Mouse (Mus musculus) splenic B cell, adult 2 months (primary cell): ENCODE measurements around the gene Ugt2b5.
"Not testable (repeated sequence)": the region's sequence is repeated elsewhere in the genome, so short reads cannot be mapped to it uniquely, and the experiment has no call there.

Experiments
- DNase-seq: peaks from one replicate; pipeline ENCODE4 v3.0.0-alpha.2; 2011; ENCODE audit warnings: low read depth, low spot score
- H3K27me3 ChIP-seq: 2 replicates; pipeline ENCODE4 v1.6.1; 2012; ENCODE audit warnings: mild to moderate bottlenecking, low read length, moderate library complexity, mixed read lengths; ENCODE audit not compliant: control insufficient read depth, poor library complexity, insufficient read depth, severe bottlenecking
- H3K36me3 ChIP-seq: 2 replicates; pipeline ENCODE4 v1.6.1; 2012; ENCODE audit warnings: mild to moderate bottlenecking, low read length, moderate library complexity, mixed read lengths; ENCODE audit not compliant: control insufficient read depth, poor library complexity, insufficient read depth, severe bottlenecking

The Ugt2b5 gene

GRCm38 (mm10) chr5:87140196-87140595 is at the start of gene Ugt2b5:
Gene Ugt2b5, minus strand, starts transcription at chr5:87140318.
- H3K27me3 ChIP-seq, DNase-seq, H3K36me3 ChIP-seq: not testable (repeated sequence)

- not testable (repeated sequence) for H3K27me3 ChIP-seq, DNase-seq, H3K36me3 ChIP-seq
Observed at GRCm38 (mm10) chr5:87175780-87176179, 35.7 kb upstream of the Ugt2b5 start.

GRCm38 (mm10) chr5:87174671-87175070 is 34.6 kb upstream of the Ugt2b5 start:
- H3K36me3 ChIP-seq = no peaks in the 10 kb centered on the region
- no peak for DNase-seq
- H3K27me3 ChIP-seq = no peaks in the 10 kb centered on the region

- DNase-seq = no peak
- Histone ChIP-seq H3K27me3 (no peaks in the 10 kb centered on the region), H3K36me3 (no peaks in the 10 kb centered on the region)
Observed at GRCm38 (mm10) chr5:87147741-87148454, 7.8 kb upstream of the Ugt2b5 start.

GRCm38 (mm10) chr5:87142865-87143456 is 2.8 kb upstream of the Ugt2b5 start:
- Histone ChIP-seq H3K36me3 (no peaks in the 10 kb centered on the region), H3K27me3 (no peaks in the 10 kb centered on the region)
- DNase-seq = no peak

GRCm38 (mm10) chr5:87103697-87104096 is 36.4 kb downstream of the Ugt2b5 start:
- H3K36me3 ChIP-seq, H3K27me3 ChIP-seq, DNase-seq: not testable (repeated sequence)

GRCm38 (mm10) chr5:87092346-87093027 is 47.6 kb downstream of the Ugt2b5 start, which contains the start of gene Ugt2b36:
Gene Ugt2b36, minus strand, starts transcription at chr5:87092555.
- no peaks in the 10 kb centered on the region for H3K36me3 ChIP-seq
- no peaks in the 10 kb centered on the region for H3K27me3 ChIP-seq
- no peak for DNase-seq

- DNase-seq = no peak
- Histone ChIP-seq H3K36me3 (no peaks in the 10 kb centered on the region), H3K27me3 (no peaks in the 10 kb centered on the region)
Observed at GRCm38 (mm10) chr5:87091111-87091510, 49.0 kb downstream of the Ugt2b5 start.

- Histone ChIP-seq H3K27me3 (no peaks in the 10 kb centered on the region), H3K36me3 (no peaks in the 10 kb centered on the region)
- DNase-seq = no peak
Observed at GRCm38 (mm10) chr5:87089264-87089663, 50.9 kb downstream of the Ugt2b5 start.

- no peaks in the 10 kb centered on the region for H3K36me3 ChIP-seq
- DNase-seq = no peak
- H3K27me3 ChIP-seq = no peaks in the 10 kb centered on the region
Observed at GRCm38 (mm10) chr5:87086269-87086668, 53.8 kb downstream of the Ugt2b5 start.
